Mouse (Mus musculus): Measurements from ENCODE around the gene Cap1. TPM values are rescaled to one million over a fixed set of nuclear protein-coding genes. Genes with fewer than 3 reads are reported as not detected.
"Not testable (repeated sequence)": the region's sequence is repeated elsewhere in the genome, so short reads cannot be mapped to it uniquely, and the experiment has no call there.

The Cap1 gene
- polyA plus RNA-seq, 1 experiment from 2014 or later, result 79.3 TPM

DNA sequence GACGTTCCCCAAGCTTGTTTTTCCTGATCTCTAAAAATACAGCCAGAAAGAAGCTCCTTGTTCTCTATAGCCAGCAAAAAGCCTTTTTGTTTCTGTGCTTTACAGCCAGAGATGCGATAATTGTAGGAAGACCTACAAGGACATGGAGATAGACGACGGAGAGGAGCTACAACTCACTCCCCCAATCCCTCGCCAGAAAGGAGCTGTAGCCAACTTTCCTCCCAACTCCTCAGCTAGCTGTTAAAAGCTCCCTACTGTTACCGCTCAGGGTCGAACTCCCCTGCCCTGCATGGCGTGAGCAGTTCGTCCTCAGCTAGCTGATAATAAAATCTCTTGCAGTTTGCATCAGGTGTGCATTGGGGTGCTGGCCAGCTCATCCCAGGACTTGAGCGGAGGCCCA, 64.9 kb downstream of the Cap1 start:
- not testable (repeated sequence) for H3K36me3 ChIP-seq; H3K27ac ChIP-seq; H3K4me1 ChIP-seq (replicated peaks); DNase-seq (ENCODE audit: low spot score); H3K9me3 ChIP-seq; H3K27me3 ChIP-seq (ENCODE audit: insufficient read depth, poor library complexity, severe bottlenecking); H3K4me3 ChIP-seq
- WGBS, result 34% methylated on average over 10 of the region's 10 CpGs

DNA sequence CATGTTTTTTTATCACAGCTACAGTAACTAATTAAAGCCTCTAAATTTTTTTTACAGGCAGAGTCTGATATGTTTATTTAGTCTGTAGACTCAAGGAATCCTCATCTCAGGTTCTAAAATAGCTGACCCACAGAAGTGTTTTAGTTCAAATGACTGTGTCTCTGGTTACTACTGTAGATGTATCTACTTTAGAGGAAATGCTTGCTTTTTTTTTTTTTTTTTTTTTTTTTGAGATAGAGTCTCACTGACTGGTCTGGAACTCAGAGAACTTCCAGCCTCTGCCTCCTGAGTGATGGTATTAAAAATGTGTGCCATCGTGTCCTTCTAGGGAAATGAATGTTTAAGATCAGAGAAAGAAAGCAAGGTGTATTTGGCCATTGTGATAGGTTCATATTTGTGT, 69.7 kb downstream of the Cap1 start:
- WGBS, result 90% methylated on average over 1 of the region's 1 CpGs
- H3K27ac ChIP-seq, result no peak overlapping the region
- H3K27me3 ChIP-seq (ENCODE audit: insufficient read depth, poor library complexity, severe bottlenecking), result no peaks in the 10 kb centered on the region
- no peak for DNase-seq (ENCODE audit: low spot score)
- no peaks in the 10 kb centered on the region for H3K4me1 ChIP-seq (replicated peaks)
- H3K9me3 ChIP-seq, result no peaks in the 10 kb centered on the region
- no peaks in the 10 kb centered on the region for H3K36me3 ChIP-seq
- no peak overlapping the region for H3K4me3 ChIP-seq

DNA sequence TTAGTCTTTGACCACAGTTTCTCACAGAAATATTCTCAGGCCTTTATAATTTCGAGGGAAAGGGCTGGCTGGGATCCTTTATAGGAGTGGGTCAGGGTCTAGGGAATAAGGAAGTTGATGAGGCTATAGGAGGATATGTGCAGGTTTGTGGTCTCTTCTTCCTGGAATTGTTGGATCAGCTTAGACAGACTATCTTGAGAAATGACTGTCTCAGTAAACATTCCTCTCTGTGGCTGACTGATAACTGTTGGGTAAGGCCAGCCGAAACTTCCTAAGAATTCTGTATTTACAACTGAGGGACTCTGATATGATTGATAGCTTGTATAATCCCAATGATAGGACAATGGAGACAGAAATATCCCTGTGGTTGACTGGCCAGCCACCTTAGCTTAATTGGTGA, 74.0 kb downstream of the Cap1 start:
- 73% methylated on average over 2 of the region's 2 CpGs for WGBS
- Histone ChIP-seq H3K4me3 (no peak overlapping the region), H3K36me3 (no peaks in the 10 kb centered on the region), H3K4me1 (replicated peaks) (no peaks in the 10 kb centered on the region), H3K9me3 (no peaks in the 10 kb centered on the region), H3K27me3 (ENCODE audit: insufficient read depth, poor library complexity, severe bottlenecking) (no peaks in the 10 kb centered on the region), H3K27ac (no peak overlapping the region)
- no peak for DNase-seq (ENCODE audit: low spot score)

DNA sequence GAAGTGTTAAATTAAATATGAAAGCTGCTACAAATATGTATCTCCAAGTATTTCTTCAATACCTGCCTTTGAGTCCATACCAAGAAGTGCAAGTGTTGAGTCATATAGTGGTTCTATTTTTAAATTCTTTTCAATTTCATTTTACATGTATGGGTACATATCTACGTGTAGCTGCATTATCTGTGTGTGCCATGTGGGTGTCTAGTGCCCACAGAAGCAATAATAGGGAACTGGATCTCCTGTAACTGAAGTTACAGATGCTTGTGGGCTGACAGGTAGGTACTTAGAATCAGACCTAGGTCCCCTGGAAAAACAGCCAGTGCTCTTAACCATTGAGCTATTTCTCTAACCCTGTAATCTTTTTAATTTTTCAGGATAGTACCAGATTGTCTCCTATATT, 74.7 kb downstream of the Cap1 start:
- H3K9me3 ChIP-seq, result no peaks in the 10 kb centered on the region
- WGBS, result 67% methylated on average over 1 of the region's 1 CpGs

More for the DNA sequence above, 74.7 kb downstream of the Cap1 start:
- H3K4me1 ChIP-seq (replicated peaks), result no peaks in the 10 kb centered on the region
- no peak for DNase-seq (ENCODE audit: low spot score)
- no peaks in the 10 kb centered on the region for H3K27me3 ChIP-seq (ENCODE audit: insufficient read depth, poor library complexity, severe bottlenecking)
- no peaks in the 10 kb centered on the region for H3K36me3 ChIP-seq
- no peak overlapping the region for H3K27ac ChIP-seq
- H3K4me3 ChIP-seq, result no peak overlapping the region

Other genes with a start within 250 kb of the Cap1 start
- not detected in 2 replicates for gene 9530002B09Rik, start 196.8 kb downstream of the Cap1 start, polyA plus RNA-seq (2016; fragmentation: Nextera tagmentation; extraction: Ambion mirVana)
- 62.4 and 63.4 TPM in 2 replicates for gene Ppt1, start 49.8 kb downstream of the Cap1 start, polyA plus RNA-seq (2016; fragmentation: Nextera tagmentation; extraction: Ambion mirVana)
- 26.8 and 28.9 TPM in 2 replicates for gene Mfsd2a, start 75.1 kb upstream of the Cap1 start, polyA plus RNA-seq (2016; fragmentation: Nextera tagmentation; extraction: Ambion mirVana)
- 74.1 and 82.3 TPM in 2 replicates for gene Mycl, start 109.6 kb upstream of the Cap1 start, polyA plus RNA-seq (2016; fragmentation: Nextera tagmentation; extraction: Ambion mirVana)
- gene Trit1, start 130.5 kb upstream of the Cap1 start, polyA plus RNA-seq (2016; fragmentation: Nextera tagmentation; extraction: Ambion mirVana), result 22.7 and 25.0 TPM in 2 replicates
- gene Bmp8b, start 219.1 kb upstream of the Cap1 start, polyA plus RNA-seq (2016; fragmentation: Nextera tagmentation; extraction: Ambion mirVana), result 0.25 and 0.60 TPM in 2 replicates
- not detected in 2 replicates for gene Oxct2b, start 230.2 kb upstream of the Cap1 start, polyA plus RNA-seq (2016; fragmentation: Nextera tagmentation; extraction: Ambion mirVana)